Mouse (Mus musculus) kidney, adult 2 months (tissue): ENCODE results near the gene Slc9a9. TPM values are rescaled to one million over a fixed set of nuclear protein-coding genes. Genes with fewer than 3 reads are reported as not detected.

Experiments used
- DNase-seq: peaks from one replicate; pipeline ENCODE4 v3.0.0; 2021
- H3K27ac ChIP-seq: fragments of 200-500 bp; 2 replicates; pipeline ENCODE4 v1.5.1; 2012; ENCODE audit warnings: low read depth, low read length, control low read depth, inconsistent platforms; ENCODE audit not compliant: insufficient read depth
- H3K27me3 ChIP-seq: fragments of 200-500 bp; replicated peaks from 2 replicates; pipeline ENCODE4 v1.6.1; 2012; ENCODE audit warnings: mild to moderate bottlenecking, moderate library complexity, low read length, inconsistent platforms; ENCODE audit not compliant: control insufficient read depth, insufficient read depth
- H3K36me3 ChIP-seq: fragments of 200-500 bp; 2 replicates; pipeline ENCODE4 v1.6.1; 2012; ENCODE audit warnings: mild to moderate bottlenecking, moderate library complexity, low read length, inconsistent platforms; ENCODE audit not compliant: control insufficient read depth, insufficient read depth
- H3K4me1 ChIP-seq: fragments of 200-500 bp; 2 replicates; pipeline ENCODE4 v1.6.1; 2011; ENCODE audit warnings: low read length; ENCODE audit not compliant: control insufficient read depth, insufficient read depth
- H3K4me3 ChIP-seq: fragments of 200-500 bp; 2 replicates; pipeline ENCODE4 v1.5.1; 2011; ENCODE audit warnings: mild to moderate bottlenecking, low read depth, low read length, control low read depth; ENCODE audit not compliant: insufficient read depth
- CTCF ChIP-seq: fragments of 200-500 bp; conservative IDR thresholded peaks from 2 replicates; pipeline ENCODE4 v1.5.1; 2011; ENCODE audit warnings: low read depth, mild to moderate bottlenecking, control low read depth, low read length, moderate library complexity, mixed read lengths; ENCODE audit not compliant: insufficient read depth, insufficient read length
- POLR2A ChIP-seq: fragments of 200-500 bp; IDR thresholded peaks from one replicate; pipeline ENCODE4 v1.6.1; 2011; ENCODE audit warnings: low read depth, low read length, control low read depth
- WGBS: fragments of 180-500 bp; shearing (Covaris S2); methylation state at CpG from one replicate; pipeline ENCODE4 v1.1.7; 2018; 5-methylcytosine and 5-hydroxymethylcytosine counted together
- polyA plus RNA-seq: library from polyadenylated mRNA; depleted of rRNA; stranded (reverse); fragments of >200 nt; gene quantifications from 2 replicates; pipeline ENCODE4 v1.2.3, GENCODE M21; 2012

Slc9a9 gene
- polyA plus RNA-seq, 1 experiment = 1.5 TPM

DNA sequence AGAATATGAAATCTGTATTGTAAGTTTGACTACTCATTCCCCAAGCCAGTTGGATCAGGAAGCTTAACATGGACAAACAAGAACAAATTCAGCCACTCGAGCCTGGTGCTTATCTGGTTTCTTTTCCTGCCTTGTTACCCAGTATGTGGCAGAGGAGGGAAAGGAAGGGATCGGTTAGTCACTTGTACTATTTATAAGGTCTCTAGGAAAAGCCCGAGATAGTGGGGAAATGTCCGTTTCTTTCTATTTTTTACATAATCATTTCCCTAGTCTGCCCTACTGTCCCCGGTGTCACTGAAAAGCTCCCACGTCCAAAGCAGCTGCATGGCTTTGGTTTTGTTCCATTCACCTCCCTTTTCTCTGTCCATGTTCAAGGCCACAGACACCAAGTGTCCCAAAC lies 24.1 kb upstream of the Slc9a9 start:
- H3K4me3 ChIP-seq = no peak overlapping the region
- no peaks in the 10 kb centered on the region for H3K4me1 ChIP-seq
- TF ChIP-seq POLR2A (no peak), CTCF (no peak)
- H3K36me3 ChIP-seq = no peaks in the 10 kb centered on the region
- no peak for DNase-seq
- no peaks in the 10 kb centered on the region for H3K27me3 ChIP-seq
- 65% methylated on average over 6 of the region's 6 CpGs for WGBS
- H3K27ac ChIP-seq = no peak overlapping the region

DNA sequence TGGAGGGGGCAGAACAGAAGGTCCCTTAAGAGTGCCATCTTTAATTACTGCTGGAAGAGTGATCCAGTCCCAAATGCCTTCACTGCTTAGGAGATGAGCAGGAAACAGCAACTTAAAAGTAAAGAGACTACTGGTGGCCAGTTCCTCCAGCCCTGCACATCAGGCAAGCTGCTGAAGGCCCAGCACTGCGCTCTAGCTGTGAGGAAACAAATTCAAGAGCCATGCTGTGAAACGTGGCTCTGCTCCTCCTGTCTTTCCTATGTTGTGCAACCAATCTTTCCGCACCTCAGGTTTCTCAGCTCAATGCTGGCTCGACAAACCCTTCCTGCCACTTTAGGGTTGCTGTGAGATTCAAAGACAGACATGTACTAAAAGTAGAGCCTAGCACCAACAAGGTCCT lies 22.3 kb upstream of the Slc9a9 start:
- 73% methylated on average over 4 of the region's 4 CpGs for WGBS
- TF ChIP-seq CTCF (no peak), POLR2A (no peak)
- no peak for DNase-seq
- H3K27me3 ChIP-seq = no peaks in the 10 kb centered on the region
- no peaks in the 10 kb centered on the region for H3K36me3 ChIP-seq
- no peaks in the 10 kb centered on the region for H3K4me1 ChIP-seq
- H3K4me3 ChIP-seq = no peak overlapping the region
- H3K27ac ChIP-seq = no peak overlapping the region

DNA sequence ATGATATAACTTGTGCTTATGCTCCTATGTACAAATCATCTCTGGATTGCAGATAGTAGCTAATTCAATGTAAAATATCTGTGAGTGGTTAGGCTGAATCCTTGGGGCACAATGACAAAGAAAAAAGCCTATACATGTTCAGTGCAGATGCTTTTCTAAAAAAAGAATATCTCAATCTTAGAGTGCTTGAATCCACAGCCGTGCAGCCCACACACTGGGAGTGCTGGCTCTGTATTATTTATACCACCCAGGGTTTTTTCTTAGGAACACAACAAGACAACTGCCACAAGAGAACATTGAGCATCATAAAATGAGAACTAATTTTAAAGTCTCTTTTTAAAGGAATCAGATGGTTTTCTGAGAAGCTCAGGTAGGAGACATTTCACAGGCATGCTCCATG lies 19.7 kb upstream of the Slc9a9 start:
- TF ChIP-seq CTCF (no peak), POLR2A (no peak)
- Histone ChIP-seq H3K27ac (no peak overlapping the region), H3K36me3 (no peaks in the 10 kb centered on the region), H3K27me3 (no peaks in the 10 kb centered on the region), H3K4me1 (no peaks in the 10 kb centered on the region), H3K4me3 (no peak overlapping the region)
- DNase-seq = no peak
- WGBS = 74% methylated on average over 1 of the region's 1 CpGs

DNA sequence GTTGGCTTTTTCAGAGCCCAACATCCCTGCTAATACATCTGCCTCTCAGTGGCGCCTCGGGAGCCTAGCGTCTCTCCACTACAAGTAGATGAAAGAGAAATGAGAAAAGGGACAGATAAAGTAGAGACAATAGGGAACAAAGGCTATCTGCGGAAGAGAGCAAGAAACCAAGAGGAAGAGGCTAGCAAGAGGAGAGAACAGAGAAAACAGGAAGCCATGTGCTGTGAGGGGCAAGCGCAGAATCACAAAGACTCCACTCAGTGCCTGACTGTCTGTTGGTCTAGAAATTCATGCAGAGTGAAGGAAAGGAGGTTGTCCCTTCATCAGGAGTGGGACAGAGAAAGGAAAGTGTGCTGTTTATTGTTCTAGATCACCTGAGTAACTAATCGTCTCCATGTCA lies 16.5 kb upstream of the Slc9a9 start:
- no peaks in the 10 kb centered on the region for H3K27me3 ChIP-seq
- no peak overlapping the region for H3K27ac ChIP-seq
- 87% methylated on average over 6 of the region's 6 CpGs for WGBS
- DNase-seq = no peak
- no peaks in the 10 kb centered on the region for H3K4me1 ChIP-seq
- no peak overlapping the region for H3K4me3 ChIP-seq
- no peak for TF ChIP-seq POLR2A
- no peak for TF ChIP-seq CTCF
- H3K36me3 ChIP-seq = no peaks in the 10 kb centered on the region

DNA sequence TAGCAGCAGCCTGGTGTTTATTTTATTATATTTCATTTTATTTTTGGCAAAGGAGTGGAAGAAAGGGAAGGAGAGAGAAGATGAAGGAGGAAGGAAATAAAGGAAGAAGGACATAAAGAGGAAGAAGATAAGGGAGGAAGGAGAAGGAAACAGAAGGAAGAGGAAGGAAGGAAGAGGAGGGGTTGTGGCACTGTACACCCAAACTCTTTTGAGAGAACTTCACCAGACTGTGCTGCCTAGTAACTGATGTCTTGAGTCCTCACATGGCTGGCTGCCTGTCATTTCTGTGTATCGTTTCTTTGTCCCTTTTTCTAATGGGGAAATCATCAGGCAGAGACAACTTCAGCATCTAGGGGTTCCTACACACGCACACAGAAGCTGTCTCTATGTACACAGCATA lies 15.9 kb upstream of the Slc9a9 start:
- no peak overlapping the region for H3K27ac ChIP-seq
- DNase-seq = no peak
- TF ChIP-seq CTCF (no peak), POLR2A (no peak)
- no peaks in the 10 kb centered on the region for H3K4me1 ChIP-seq
- no peaks in the 10 kb centered on the region for H3K36me3 ChIP-seq
- no peaks in the 10 kb centered on the region for H3K27me3 ChIP-seq
- H3K4me3 ChIP-seq = no peak overlapping the region
- 68% methylated on average over 2 of the region's 2 CpGs for WGBS

DNA sequence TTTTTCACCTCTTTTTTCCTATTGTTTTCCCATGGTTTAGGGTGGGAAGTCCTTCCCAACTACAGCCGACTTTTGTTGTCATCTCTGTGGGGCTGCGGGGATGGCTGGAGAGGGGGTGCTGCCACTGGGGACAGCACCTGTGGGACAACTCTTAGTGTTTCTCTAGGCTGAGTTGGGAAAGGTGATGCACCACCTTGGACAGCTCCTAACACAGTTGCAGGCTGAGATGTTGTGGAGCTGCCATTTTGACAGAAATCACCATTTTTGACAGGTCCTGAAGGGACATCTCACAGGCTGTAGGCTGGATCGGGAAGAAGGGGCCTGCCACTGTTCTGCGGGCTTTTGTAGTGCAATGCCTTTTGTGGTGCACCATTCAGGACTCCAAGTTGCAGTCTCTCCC lies 13.4 kb upstream of the Slc9a9 start:
- Histone ChIP-seq H3K27ac (no peak overlapping the region), H3K27me3 (no peaks in the 10 kb centered on the region), H3K4me3 (no peak overlapping the region), H3K4me1 (no peaks in the 10 kb centered on the region), H3K36me3 (no peaks in the 10 kb centered on the region)
- no peak for DNase-seq
- whole genome bisulfite sequencing = 78% methylated on average over 4 of the region's 4 CpGs
- TF ChIP-seq CTCF (no peak), POLR2A (no peak)

DNA sequence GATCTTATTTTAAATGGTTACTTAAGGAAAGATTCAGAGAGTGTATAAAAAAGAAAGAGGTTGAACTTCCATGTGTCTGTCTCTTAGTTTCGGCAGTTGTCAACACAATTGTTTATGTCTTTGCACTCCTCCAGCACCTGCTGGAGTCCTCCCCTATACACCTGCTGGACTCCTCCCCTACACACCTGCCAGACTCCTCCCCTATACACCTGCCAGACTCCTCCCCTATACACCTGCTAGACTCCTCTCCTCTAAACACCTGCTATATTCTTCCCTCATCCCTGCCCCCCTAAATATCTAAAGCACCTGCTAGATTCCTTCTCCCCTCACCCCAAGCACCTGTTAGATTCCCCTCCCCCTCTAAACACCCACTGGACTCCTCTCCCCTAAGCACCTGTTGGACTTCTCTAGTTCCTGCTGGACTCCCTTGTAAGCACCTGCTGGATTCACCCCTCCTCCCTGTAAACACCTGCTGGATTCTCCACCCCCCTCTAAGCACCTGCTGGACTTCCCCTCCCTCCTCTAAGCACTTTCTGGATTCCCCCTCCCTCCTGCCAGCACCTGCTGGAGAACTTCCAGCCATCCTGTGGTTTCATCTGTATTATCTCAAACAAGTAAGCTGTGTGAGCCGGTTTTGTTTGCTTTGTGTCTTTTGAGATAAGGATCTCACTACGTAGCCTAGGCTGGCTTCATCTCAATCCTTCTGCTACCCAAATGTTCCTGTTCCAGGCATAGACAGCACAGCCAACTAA lies 10.1 kb upstream of the Slc9a9 start:
- no peak for DNase-seq
- H3K27me3 ChIP-seq = no peaks in the 10 kb centered on the region
- H3K27ac ChIP-seq = no peak overlapping the region
- no peak for TF ChIP-seq CTCF
- no peak for TF ChIP-seq POLR2A
- no peak overlapping the region for H3K4me3 ChIP-seq
- H3K4me1 ChIP-seq = no peaks in the 10 kb centered on the region
- H3K36me3 ChIP-seq = no peaks in the 10 kb centered on the region
- 62% methylated on average over 3 of the region's 3 CpGs for WGBS
